26 mouse cellular contexts compared by ENCODE assay signal in the genomic region with DNA sequence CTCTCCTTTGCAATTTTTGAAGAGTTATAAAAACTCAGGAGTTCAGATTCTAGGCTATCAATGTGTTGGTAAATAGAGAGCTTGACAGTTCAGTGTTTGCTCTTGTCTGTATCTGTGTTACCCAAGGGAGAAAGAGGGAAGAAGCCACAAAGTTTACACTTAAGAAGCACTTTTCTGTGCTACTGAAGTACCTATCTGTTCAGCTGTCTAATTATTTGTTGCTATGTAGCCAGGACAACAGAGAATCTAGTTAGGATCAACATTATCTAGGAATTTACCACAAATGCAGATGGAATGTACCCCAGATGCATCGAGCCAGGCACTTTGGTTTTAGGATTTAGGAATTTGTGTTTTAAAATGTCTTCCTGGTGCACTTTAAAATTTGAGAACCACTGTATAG.
DNase-seq lines count a peak whose midpoint lies in the region; TF ChIP-seq lines count a peak whose summit lies in the region.
"Had no signal": no experiment of that assay in that cellular context is flagged by ENCODE, and none has a peak within 500 bp of the region (broad histone marks: within the 10 kb centered on the region; RNA-seq: fewer than 3 reads in every experiment).

No protein-coding gene starts in this region.

- H3K4me3 ChIP-seq in gastrocnemius, adult 2 months: no peak overlapping the region
- H3K4me3 ChIP-seq: embryonic facial prominence, embryonic 15.5 days; erythroblast, embryonic 14.5 days; forebrain, embryonic 12.5 days; forebrain, embryonic 15.5 days; heart, embryonic 12.5 days; heart, embryonic 15.5 days had no signal

- no peak for TF ChIP-seq CTCF in gastrocnemius, adult 2 months (IDR thresholded peaks at IDR 0.05)

- H3K27ac ChIP-seq in gastrocnemius, adult 2 months: peak overlapping the region; percentile 74
- H3K27ac ChIP-seq: embryonic facial prominence, embryonic 15.5 days; forebrain, embryonic 12.5 days; forebrain, embryonic 15.5 days; heart, embryonic 15.5 days; hindbrain, embryonic 14.5 days; hindbrain, postnatal 0 days had no signal

- no peak for DNase-seq in gastrocnemius, adult 2 months
- no peak for DNase-seq in gastrocnemius, postnatal 4 days (ENCODE audit: low spot score in 2 of 2)
- DNase-seq in 3T3-L1 (ENCODE audit: low read depth, low spot score) (peak; percentile 27), NIH3T3 (ENCODE audit: low read depth) (peak; percentile 15)
- DNase-seq in right cerebral cortex, adult 2 months (ENCODE audit: low spot score in 2 of 2): no peak
- DNase-seq in layer of hippocampus, adult 8-10 months (ENCODE audit: low spot score in 2 of 2): no peak
- DNase-seq: adrenal gland, adult 2 months; adrenal gland, postnatal 14 days; cerebellum, adult 11-12 months; cerebellum, adult 8-10 months; cerebellum, postnatal 10 days; cerebellum, postnatal 36 days; embryo, embryonic 11 days; gastrocnemius, postnatal 10 days; gastrocnemius, postnatal 36 days; heart, adult 18-20 months; heart, postnatal 14 days; heart, postnatal 4 days had no signal

- intact Hi-C loops in gastrocnemius, adult 2 months (cut with DNase I): no loop called here

Comparison
In these comparisons a context has a peak if more than half of its experiments do, and no peak if none do; other contexts are left out.
1. DNase-seq: peak in 3T3-L1 (single experiment) and NIH3T3 (single experiment); none in gastrocnemius, adult 2 months (single experiment), gastrocnemius, postnatal 4 days (0 of 2), right cerebral cortex, adult 2 months (0 of 2) and layer of hippocampus, adult 8-10 months (0 of 2).